34 mouse cellular contexts compared by ENCODE assay signal in genomic region chr2:152541979-152542378, GRCm38 (mm10). TPM values are rescaled to one million over a fixed set of nuclear protein-coding genes. Genes with fewer than 3 reads are reported as not detected.
DNase-seq lines count a peak whose midpoint lies in the region; ATAC-seq lines count a peak whose summit lies in the region.
"Had no signal": no experiment of that assay in that cellular context is flagged by ENCODE, and none has a peak within 500 bp of the region (broad histone marks: within the 10 kb centered on the region; RNA-seq: fewer than 3 reads in every experiment).

No protein-coding gene starts in this region.

- H3K4me1 ChIP-seq in heart, embryonic 10.5 days: no peaks in the 10 kb centered on the region
- H3K4me1 ChIP-seq: embryonic facial prominence, embryonic 10.5 days; embryonic facial prominence, embryonic 13.5 days; forebrain, embryonic 13.5 days; hindbrain, embryonic 12.5 days; hindbrain, embryonic 15.5 days had no signal

- peak; percentile 46 for DNase-seq in heart, adult 11 months
- DNase-seq in heart, embryonic 10.5 days (ENCODE audit: low spot score): no peak
- DNase-seq in 416B (ENCODE audit: low read depth): peak; percentile 60
- DNase-seq in right cerebral cortex, postnatal 25 days: no peak
- DNase-seq in kidney, adult 18-20 months: no peak
- DNase-seq: adrenal gland, postnatal 10 days; adrenal gland, postnatal 36 days; B cell, adult 2 months; cerebellum, adult 2 months; cerebellum, adult 9-11 months; cerebellum, postnatal 25 days; embryo, embryonic 11 days; gastrocnemius, postnatal 10 days; gastrocnemius, postnatal 36 days; heart, adult 18-20 months; heart, postnatal 14 days; heart, postnatal 4 days had no signal

- H3K9me3 ChIP-seq in heart, embryonic 10.5 days: no peaks in the 10 kb centered on the region
- H3K9me3 ChIP-seq: forebrain, embryonic 13.5 days; hindbrain, embryonic 12.5 days; hindbrain, embryonic 15.5 days had no signal

- H3K4me3 ChIP-seq in heart, embryonic 10.5 days: no peak overlapping the region
- H3K4me3 ChIP-seq: embryonic facial prominence, embryonic 10.5 days; embryonic facial prominence, embryonic 13.5 days; erythroblast, embryonic 14.5 days; forebrain, embryonic 13.5 days; heart, embryonic 13.5 days; hindbrain, embryonic 12.5 days; hindbrain, embryonic 15.5 days had no signal

- H3K27ac ChIP-seq in heart, embryonic 10.5 days: no peak overlapping the region
- H3K27ac ChIP-seq: embryonic facial prominence, embryonic 10.5 days; embryonic facial prominence, embryonic 13.5 days; forebrain, embryonic 13.5 days; heart, embryonic 13.5 days; hindbrain, embryonic 12.5 days; hindbrain, embryonic 15.5 days had no signal

- 86% methylated on average over 9 of the region's 9 CpGs for WGBS in heart, embryonic 10.5 days

- no peaks in the 10 kb centered on the region for H3K36me3 ChIP-seq in heart, embryonic 10.5 days
- H3K36me3 ChIP-seq: embryonic facial prominence, embryonic 10.5 days; embryonic facial prominence, embryonic 13.5 days; G1E; heart, embryonic 13.5 days; hindbrain, embryonic 12.5 days; hindbrain, embryonic 15.5 days had no signal

- peak; percentile 39 to 43; a peak in 2 of 4 replicates for ATAC-seq in hematopoietic stem cell, adult 5-6 weeks (replicated peaks in 1 of 2; ENCODE audit: insufficient read depth in 1 of 2, low FRiP score in 2 of 2, low TSS enrichment in 1 of 2, low read depth in 1 of 2, poor library complexity in 2 of 2, severe bottlenecking in 2 of 2)
- ATAC-seq: forebrain, embryonic 13.5 days; forebrain, embryonic 16.5 days; Patski had no signal

- 0 out of 2 replicates have a peak, but pooled peaks cover 3% of the 10 kb centered on the region for H3K27me3 ChIP-seq in heart, embryonic 10.5 days (ENCODE audit: insufficient read depth, poor library complexity, severe bottlenecking)
- H3K27me3 ChIP-seq: embryonic facial prominence, embryonic 13.5 days; forebrain, embryonic 13.5 days; heart, embryonic 13.5 days; hindbrain, embryonic 12.5 days; hindbrain, embryonic 15.5 days; Patski had no signal

RNA-seq across cellular contexts. Expression of gene Defb29, which starts 2.1 kb away (rescaled TPM):
- polyA plus RNA-seq in heart, embryonic 10.5 days (2016; fragmentation: Nextera tagmentation; extraction: Ambion mirVana): not detected in 2 replicates
- total RNA-seq in hematopoietic stem cell, adult 5-6 weeks (2017): not detected in 2 replicates
- total RNA-seq: adrenal gland, adult 18-20 months; adrenal gland, postnatal 10 days; adrenal gland, postnatal 36 days; CH12.LX; G1E; gastrocnemius, adult 18-20 months; gastrocnemius, postnatal 10 days; gastrocnemius, postnatal 36 days; heart, adult 18-20 months; heart, postnatal 14 days; heart, postnatal 4 days had no signal
- polyA plus RNA-seq: cerebellum, adult 2 months; cortical plate, adult 2 months; embryonic facial prominence, embryonic 10.5 days; embryonic facial prominence, embryonic 13.5 days; erythroblast, embryonic 14.5 days; forebrain, embryonic 13.5 days; forebrain, embryonic 16.5 days; G1E; heart, embryonic 13.5 days; heart, embryonic 16.5 days; hindbrain, embryonic 12.5 days; hindbrain, embryonic 15.5 days; intestine, embryonic 14.5 days had no signal

RNA-seq across cellular contexts. Expression of gene Defb28, which starts 23.9 kb away (rescaled TPM):
- polyA plus RNA-seq in heart, embryonic 10.5 days (2016; fragmentation: Nextera tagmentation; extraction: Ambion mirVana): not detected in 2 replicates
- total RNA-seq in hematopoietic stem cell, adult 5-6 weeks (2017): not detected in 2 replicates
- total RNA-seq: adrenal gland, adult 18-20 months; adrenal gland, postnatal 10 days; adrenal gland, postnatal 36 days; CH12.LX; G1E; gastrocnemius, adult 18-20 months; gastrocnemius, postnatal 10 days; gastrocnemius, postnatal 36 days; heart, adult 18-20 months; heart, postnatal 14 days; heart, postnatal 4 days had no signal
- polyA plus RNA-seq: cerebellum, adult 2 months; cortical plate, adult 2 months; embryonic facial prominence, embryonic 10.5 days; embryonic facial prominence, embryonic 13.5 days; erythroblast, embryonic 14.5 days; forebrain, embryonic 13.5 days; forebrain, embryonic 16.5 days; G1E; heart, embryonic 13.5 days; heart, embryonic 16.5 days; hindbrain, embryonic 12.5 days; hindbrain, embryonic 15.5 days; intestine, embryonic 14.5 days had no signal

RNA-seq across cellular contexts. Expression of gene Gm17416, which starts 27.2 kb away (rescaled TPM):
- polyA plus RNA-seq in heart, embryonic 10.5 days (2016; fragmentation: Nextera tagmentation; extraction: Ambion mirVana): not detected in 2 replicates
- total RNA-seq in hematopoietic stem cell, adult 5-6 weeks (2017): not detected in 2 replicates
- total RNA-seq: adrenal gland, adult 18-20 months; adrenal gland, postnatal 10 days; adrenal gland, postnatal 36 days; CH12.LX; G1E; gastrocnemius, adult 18-20 months; gastrocnemius, postnatal 10 days; gastrocnemius, postnatal 36 days; heart, adult 18-20 months; heart, postnatal 14 days; heart, postnatal 4 days had no signal
- polyA plus RNA-seq: cerebellum, adult 2 months; cortical plate, adult 2 months; embryonic facial prominence, embryonic 10.5 days; embryonic facial prominence, embryonic 13.5 days; erythroblast, embryonic 14.5 days; forebrain, embryonic 13.5 days; forebrain, embryonic 16.5 days; G1E; heart, embryonic 13.5 days; heart, embryonic 16.5 days; hindbrain, embryonic 12.5 days; hindbrain, embryonic 15.5 days; intestine, embryonic 14.5 days had no signal

RNA-seq across cellular contexts. Expression of gene Defb26, which starts 30.5 kb away (rescaled TPM):
- polyA plus RNA-seq in heart, embryonic 10.5 days (2016; fragmentation: Nextera tagmentation; extraction: Ambion mirVana): not detected in 2 replicates
- total RNA-seq in hematopoietic stem cell, adult 5-6 weeks (2017): not detected in 2 replicates
- total RNA-seq: adrenal gland, adult 18-20 months; adrenal gland, postnatal 10 days; adrenal gland, postnatal 36 days; CH12.LX; G1E; gastrocnemius, adult 18-20 months; gastrocnemius, postnatal 10 days; gastrocnemius, postnatal 36 days; heart, adult 18-20 months; heart, postnatal 14 days; heart, postnatal 4 days had no signal
- polyA plus RNA-seq: cerebellum, adult 2 months; cortical plate, adult 2 months; embryonic facial prominence, embryonic 10.5 days; embryonic facial prominence, embryonic 13.5 days; erythroblast, embryonic 14.5 days; forebrain, embryonic 13.5 days; forebrain, embryonic 16.5 days; G1E; heart, embryonic 13.5 days; heart, embryonic 16.5 days; hindbrain, embryonic 12.5 days; hindbrain, embryonic 15.5 days; intestine, embryonic 14.5 days; Patski had no signal

RNA-seq across cellular contexts. Expression of gene Defb21, which starts 30.6 kb away (rescaled TPM):
- polyA plus RNA-seq in heart, embryonic 10.5 days (2016; fragmentation: Nextera tagmentation; extraction: Ambion mirVana): not detected in 2 replicates
- not detected in 2 replicates for total RNA-seq in hematopoietic stem cell, adult 5-6 weeks (2017)
- total RNA-seq: adrenal gland, adult 18-20 months; adrenal gland, postnatal 10 days; adrenal gland, postnatal 36 days; CH12.LX; G1E; gastrocnemius, adult 18-20 months; gastrocnemius, postnatal 10 days; gastrocnemius, postnatal 36 days; heart, adult 18-20 months; heart, postnatal 14 days; heart, postnatal 4 days had no signal
- polyA plus RNA-seq: cerebellum, adult 2 months; cortical plate, adult 2 months; embryonic facial prominence, embryonic 10.5 days; embryonic facial prominence, embryonic 13.5 days; erythroblast, embryonic 14.5 days; forebrain, embryonic 13.5 days; forebrain, embryonic 16.5 days; G1E; heart, embryonic 13.5 days; heart, embryonic 16.5 days; hindbrain, embryonic 12.5 days; hindbrain, embryonic 15.5 days; intestine, embryonic 14.5 days; Patski had no signal

Comparison
In these comparisons a context has a peak if more than half of its experiments do, and no peak if none do; other contexts are left out.
1. DNase-seq: peak in heart, adult 11 months (single experiment) and 416B (single experiment); none in heart, embryonic 10.5 days (single experiment), right cerebral cortex, postnatal 25 days (single experiment) and kidney, adult 18-20 months (single experiment).